Mouse (Mus musculus): ENCODE results near the gene Apol7b. TPM values are rescaled to one million over a fixed set of nuclear protein-coding genes. Genes with fewer than 3 reads are reported as not detected.

Apol7b gene
- polyA plus RNA-seq, 1 experiment from 2014 or later, result not detected

DNA sequence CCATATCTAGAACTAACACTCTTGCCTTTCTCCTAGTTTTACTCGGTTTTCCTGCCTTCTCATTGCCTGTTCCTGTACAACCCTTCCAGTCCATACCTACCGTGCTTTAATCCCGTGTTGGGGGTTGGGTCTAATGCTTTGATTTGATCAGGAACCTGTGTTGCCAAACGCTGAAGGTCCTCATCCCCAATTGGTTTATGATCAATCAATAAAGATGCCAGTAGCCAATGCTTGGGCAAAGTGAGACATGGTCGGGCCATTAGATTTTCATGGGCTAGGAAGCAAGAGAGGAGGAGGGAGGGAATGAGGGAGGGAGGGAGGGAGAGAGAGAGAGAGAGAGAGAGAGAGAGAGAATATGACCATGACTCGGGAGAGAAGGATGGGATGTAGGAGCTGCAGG is 65.8 kb downstream of the Apol7b start:
- Histone ChIP-seq H3K27me3 (no peaks in the 10 kb centered on the region), H3K4me1 (no peaks in the 10 kb centered on the region), H3K9me3 (replicated peaks) (no peaks in the 10 kb centered on the region), H3K36me3 (ENCODE audit: poor library complexity, severe bottlenecking) (no peaks in the 10 kb centered on the region), H3K4me3 (no peak overlapping the region), H3K9ac (no peak overlapping the region), H3K27ac (no peak overlapping the region), H3K4me2 (no peak overlapping the region)
- 86% methylated on average over 6 of the region's 6 CpGs for WGBS
- ATAC-seq, result no peak

DNA sequence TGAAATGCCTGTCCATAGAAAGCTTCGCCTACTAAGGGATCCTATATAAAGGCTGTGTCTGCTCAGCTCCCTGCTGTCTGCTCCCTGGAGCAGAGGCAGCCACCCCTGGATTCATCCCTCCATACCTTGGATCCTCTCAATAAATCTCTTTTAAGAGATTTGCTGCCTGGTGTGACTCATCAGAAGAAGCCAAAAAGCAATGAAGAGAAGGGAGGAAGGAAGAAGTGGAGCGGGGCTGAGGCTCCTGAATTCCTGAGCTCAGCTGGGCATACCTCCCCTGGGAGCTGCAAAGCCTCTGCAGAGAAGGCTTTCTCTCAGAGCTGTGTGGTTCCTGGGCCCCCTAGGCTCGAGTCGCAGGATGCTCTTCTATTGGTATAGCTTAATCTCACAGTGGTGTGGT is 67.4 kb downstream of the Apol7b start:
- no peak overlapping the region for H3K4me2 ChIP-seq

DNA sequence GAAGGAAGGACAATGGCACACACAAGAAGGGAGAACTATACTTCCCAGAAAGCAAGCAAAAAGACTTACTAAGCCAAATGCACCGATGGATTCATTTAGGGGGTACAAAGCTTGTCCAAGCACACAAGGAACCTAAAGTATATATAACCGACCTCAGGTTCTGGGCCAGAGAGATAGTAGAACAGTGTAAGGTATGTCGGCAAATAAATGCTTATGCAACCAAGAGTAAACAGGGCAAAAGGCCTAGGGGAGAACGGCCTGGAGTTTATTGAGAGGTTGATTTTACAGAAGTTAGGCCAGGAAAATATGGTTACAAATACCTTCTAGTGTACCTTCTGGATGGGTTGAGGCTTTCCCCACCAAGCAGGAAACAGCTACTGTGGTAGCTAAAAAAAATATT is 69.9 kb downstream of the Apol7b start:
- no peak overlapping the region for H3K4me2 ChIP-seq
- ATAC-seq, result no peak
- H3K4me3 ChIP-seq, result no peak overlapping the region
- H3K9me3 ChIP-seq (replicated peaks), result no peaks in the 10 kb centered on the region
- H3K4me1 ChIP-seq, result no peaks in the 10 kb centered on the region
- H3K27me3 ChIP-seq, result no peaks in the 10 kb centered on the region
- H3K27ac ChIP-seq, result no peak overlapping the region
- H3K36me3 ChIP-seq (ENCODE audit: poor library complexity, severe bottlenecking), result no peaks in the 10 kb centered on the region
- no peak overlapping the region for H3K9ac ChIP-seq
- 94% methylated on average over 4 of the region's 4 CpGs for WGBS

More for the DNA sequence above, 67.4 kb downstream of the Apol7b start:
- Histone ChIP-seq H3K9me3 (replicated peaks) (no peaks in the 10 kb centered on the region), H3K36me3 (ENCODE audit: poor library complexity, severe bottlenecking) (no peaks in the 10 kb centered on the region), H3K9ac (no peak overlapping the region), H3K27ac (no peak overlapping the region), H3K27me3 (no peaks in the 10 kb centered on the region), H3K4me1 (no peaks in the 10 kb centered on the region), H3K4me3 (no peak overlapping the region)
- WGBS, result 36% methylated on average over 4 of the region's 4 CpGs
- ATAC-seq, result no peak

DNA sequence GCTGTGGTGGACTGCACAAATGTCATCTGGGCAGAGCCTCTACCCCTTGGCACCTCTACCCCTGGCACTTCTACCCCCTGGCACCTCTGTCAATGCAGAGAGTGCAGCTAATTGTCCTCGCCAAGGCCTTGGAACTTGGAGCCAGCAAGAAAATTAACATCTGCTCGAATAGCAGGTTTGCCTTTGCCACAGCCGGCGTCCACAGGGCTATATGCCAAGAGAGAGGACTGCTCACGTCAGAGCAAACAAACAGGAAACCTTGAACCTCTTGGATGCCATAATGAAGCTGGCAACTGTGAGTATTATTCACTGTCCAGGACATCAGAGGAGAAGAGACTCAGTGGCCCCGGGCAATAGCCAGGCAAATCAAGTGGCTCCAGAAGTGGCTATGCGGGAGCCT is 70.4 kb downstream of the Apol7b start:
- Histone ChIP-seq H3K27ac (no peak overlapping the region), H3K27me3 (no peaks in the 10 kb centered on the region), H3K4me3 (no peak overlapping the region), H3K9ac (no peak overlapping the region), H3K9me3 (replicated peaks) (no peaks in the 10 kb centered on the region), H3K4me1 (no peaks in the 10 kb centered on the region), H3K4me2 (no peak overlapping the region), H3K36me3 (ENCODE audit: poor library complexity, severe bottlenecking) (no peaks in the 10 kb centered on the region)
- 79% methylated on average over 7 of the region's 7 CpGs for WGBS
- no peak for ATAC-seq

Other genes with a start within 250 kb of the Apol7b start
- gene Rbfox2, start 140.5 kb downstream of the Apol7b start, polyA plus RNA-seq (2015; fragmentation: Nextera tagmentation; extraction: Ambion mirVana), result 116 and 122 TPM in 2 replicates
- not detected in 2 replicates for gene Apol7a, start 48.4 kb downstream of the Apol7b start, polyA plus RNA-seq (2015; fragmentation: Nextera tagmentation; extraction: Ambion mirVana)
- gene Apol9a, start 36.4 kb downstream of the Apol7b start, polyA plus RNA-seq (2015; fragmentation: Nextera tagmentation; extraction: Ambion mirVana), result not detected in 2 replicates
- gene Apol10a, start 29.6 kb upstream of the Apol7b start, polyA plus RNA-seq (2015; fragmentation: Nextera tagmentation; extraction: Ambion mirVana), result not detected in 2 replicates
- gene Apol11a, start 60.8 kb upstream of the Apol7b start, polyA plus RNA-seq (2015; fragmentation: Nextera tagmentation; extraction: Ambion mirVana), result not detected in 2 replicates
- gene Apol7c, start 85.8 kb upstream of the Apol7b start, polyA plus RNA-seq (2015; fragmentation: Nextera tagmentation; extraction: Ambion mirVana), result not detected in 2 replicates
- not detected in 2 replicates for gene 1700025B11Rik, start 114.4 kb upstream of the Apol7b start, polyA plus RNA-seq (2015; fragmentation: Nextera tagmentation; extraction: Ambion mirVana)
- 0.09 TPM in 1 of 2 replicates, not detected in the other for gene Apol10b, start 148.6 kb upstream of the Apol7b start, polyA plus RNA-seq (2015; fragmentation: Nextera tagmentation; extraction: Ambion mirVana)
- gene Gm36245, start 151.8 kb upstream of the Apol7b start, polyA plus RNA-seq (2015; fragmentation: Nextera tagmentation; extraction: Ambion mirVana), result not detected in 2 replicates
- gene Apol11b, start 195.8 kb upstream of the Apol7b start, polyA plus RNA-seq (2015; fragmentation: Nextera tagmentation; extraction: Ambion mirVana), result 0.11 TPM in 1 of 2 replicates, not detected in the other

Measured in forebrain, embryonic 13.5 days (tissue).